Mouse (Mus musculus) kidney, embryonic 14.5 days (tissue): ENCODE results near the gene Wdr90. TPM values are rescaled to one million over a fixed set of nuclear protein-coding genes. Genes with fewer than 3 reads are reported as not detected.
"Not testable (repeated sequence)": the region's sequence is repeated elsewhere in the genome, so short reads cannot be mapped to it uniquely, and the experiment has no call there.

Experiments used
- ATAC-seq: fragments of 200-750 bp; cut with Nextera tagmentation; 2 replicates; pipeline ENCODE4 v1.8.0; 2017; ENCODE audit warnings: moderate number of reproducible peaks, mild to moderate bottlenecking, moderate TSS enrichment, moderate library complexity; ENCODE audit not compliant: low FRiP score, low TSS enrichment
- H3K27ac ChIP-seq: fragments of 300-500 bp; sonication (generic); 2 replicates; pipeline ENCODE4 v1.5.1; 2014; ENCODE audit warnings: low read depth, mild to moderate bottlenecking, low read length, moderate library complexity, mixed read lengths
- H3K27me3 ChIP-seq: fragments of 300-500 bp; sonication (generic); 2 replicates; pipeline ENCODE4 v1.6.1; 2014; ENCODE audit warnings: mild to moderate bottlenecking, low read length; ENCODE audit not compliant: control insufficient read depth, insufficient read depth
- H3K36me3 ChIP-seq: fragments of 300-500 bp; sonication (generic); 2 replicates; pipeline ENCODE4 v1.6.1; 2014; ENCODE audit warnings: low read length, mixed read lengths; ENCODE audit not compliant: control insufficient read depth, insufficient read depth
- H3K4me1 ChIP-seq: fragments of 300-500 bp; sonication (generic); 2 replicates; pipeline ENCODE4 v1.6.1; 2014; ENCODE audit warnings: low read length, mixed read lengths; ENCODE audit not compliant: control insufficient read depth, insufficient read depth
- H3K4me2 ChIP-seq: fragments of 300-500 bp; sonication (generic); replicated peaks from 2 replicates; pipeline ENCODE4 v1.6.1; 2014; ENCODE audit warnings: low read depth, mild to moderate bottlenecking, low read length
- H3K4me3 ChIP-seq: fragments of 300-500 bp; sonication (generic); 2 replicates; pipeline ENCODE4 v1.5.1; 2014; ENCODE audit warnings: mild to moderate bottlenecking, low read length
- H3K9ac ChIP-seq: fragments of 300-500 bp; sonication (generic); 2 replicates; pipeline ENCODE4 v1.6.1; 2014; ENCODE audit warnings: low read depth, mild to moderate bottlenecking, low read length, moderate library complexity
- H3K9me3 ChIP-seq: fragments of 300-500 bp; sonication (generic); 2 replicates; pipeline ENCODE4 v1.6.1; 2016; ENCODE audit warnings: low read length; ENCODE audit not compliant: control insufficient read depth
- WGBS: fragments of 180-500 bp; shearing (Covaris S2); extraction: QIAGEN DNeasy Blood & Tissue Kit; methylation state at CpG from one replicate; pipeline ENCODE4 v1.1.7; 2014; 5-methylcytosine and 5-hydroxymethylcytosine counted together
- polyA plus RNA-seq: library from polyadenylated mRNA; unstranded; fragments of >200 nt; fragmentation: Nextera tagmentation; extraction: Ambion mirVana; gene quantifications from 2 replicates; pipeline ENCODE4 v1.2.1, GENCODE M21; 2014

The Wdr90 gene
- polyA plus RNA-seq, 1 experiment from 2014 or later: 27.5 TPM

DNA sequence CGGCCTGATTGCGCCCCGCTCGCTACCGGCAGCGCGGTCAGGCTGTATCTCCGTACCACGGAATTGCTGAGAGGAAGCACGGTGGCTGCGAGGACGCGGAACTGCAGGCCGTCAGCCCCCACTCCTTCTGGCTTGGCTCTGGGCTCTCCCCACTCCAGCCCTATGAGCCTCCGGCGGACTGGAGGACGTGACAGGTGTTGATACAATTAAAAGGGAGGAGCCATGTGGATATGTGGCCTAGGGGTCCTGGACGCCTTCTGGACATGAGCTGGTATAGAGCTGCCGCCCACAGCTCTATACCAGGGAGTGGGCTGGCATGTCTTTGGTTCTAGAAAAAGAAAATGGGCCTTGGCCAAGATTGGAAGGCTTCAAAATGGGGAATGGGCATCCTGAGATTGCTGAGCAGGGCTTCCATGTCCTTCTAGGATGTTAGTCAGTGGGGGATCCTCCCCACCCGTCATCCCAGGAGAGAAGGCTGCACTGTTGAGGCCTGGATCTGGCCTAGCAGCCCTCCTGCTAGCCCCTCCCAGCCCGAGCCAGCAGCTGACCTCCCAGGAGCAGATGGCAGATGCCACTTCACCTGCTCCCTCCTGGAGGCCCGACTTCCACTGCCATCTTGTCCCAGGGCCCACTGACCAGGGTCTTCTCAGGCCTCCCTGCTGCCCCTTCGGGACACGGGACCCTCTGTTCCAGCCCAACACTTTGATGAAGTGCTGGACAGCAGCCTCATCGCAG, 51.5 kb downstream of the Wdr90 start:
- no peak overlapping the region for H3K27ac ChIP-seq
- no peaks in the 10 kb centered on the region for H3K9me3 ChIP-seq
- H3K9ac ChIP-seq: peak overlapping the region; percentile 63
- H3K36me3 ChIP-seq: no peaks in the 10 kb centered on the region
- peaks cover 27% of the 10 kb centered on the region for H3K27me3 ChIP-seq
- H3K4me3 ChIP-seq: peak overlapping the region; percentile 68
- H3K4me1 ChIP-seq: peaks cover 12% of the 10 kb centered on the region
- H3K4me2 ChIP-seq: peak overlapping the region; percentile 99
- 7% methylated on average over 25 of the region's 25 CpGs for WGBS
- peak; percentile 41; the same call in 1 of the 2 replicates for ATAC-seq

DNA sequence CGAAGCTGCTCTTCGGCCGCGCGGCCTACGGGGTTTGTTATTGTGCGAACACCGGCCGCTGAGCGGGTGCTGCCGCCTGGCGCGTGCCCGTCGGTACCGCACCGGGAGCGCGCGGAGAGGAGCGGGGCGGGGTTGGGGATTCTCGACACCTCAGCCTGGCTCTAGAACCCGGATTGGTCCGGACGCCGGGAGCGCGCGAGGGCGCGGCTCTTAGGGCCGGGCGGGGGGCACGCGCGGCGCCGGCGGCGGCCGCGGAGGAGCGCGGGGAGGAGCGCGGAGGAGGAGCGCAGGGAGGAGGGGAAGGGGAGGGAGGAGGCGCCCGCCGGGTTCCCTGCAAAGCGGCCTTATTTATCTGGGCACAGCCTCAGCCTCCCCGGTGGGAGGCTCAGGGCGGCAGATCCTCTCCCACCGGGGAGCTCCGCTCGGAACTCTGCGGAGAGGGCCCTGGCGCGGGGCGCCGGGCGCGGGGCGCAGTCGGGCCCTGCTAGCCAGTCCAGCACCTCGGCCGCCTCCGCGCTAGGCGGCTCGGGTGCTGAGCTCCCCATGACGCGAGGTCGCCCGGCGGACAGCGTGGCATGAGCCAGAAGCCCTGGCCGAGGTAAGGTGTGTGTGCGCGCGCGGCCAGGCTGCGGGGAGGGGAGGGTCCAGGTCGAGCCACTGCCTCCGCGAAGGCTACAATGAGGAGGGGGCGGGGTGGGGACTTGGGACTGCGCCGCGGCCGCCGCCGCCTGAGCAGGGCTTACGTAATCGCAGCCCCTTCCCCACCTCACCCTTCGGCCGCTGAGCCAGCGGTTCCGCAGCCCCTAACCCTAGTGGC, 52.3 kb downstream of the Wdr90 start, which contains the start of gene Fbxl16:
TSS of gene Fbxl16 (plus strand) at position 297 of the 817 bp plus-strand sequence.
- under 1% methylated on average over 89 of the region's 100 CpGs for WGBS
- ATAC-seq: peak; percentile 82
- no peaks in the 10 kb centered on the region for H3K36me3 ChIP-seq
- H3K4me1 ChIP-seq: peaks cover 12% of the 10 kb centered on the region
- H3K27me3 ChIP-seq: peaks cover 27% of the 10 kb centered on the region
- no peaks in the 10 kb centered on the region for H3K9me3 ChIP-seq
- peak within 1 kb of the TSS; percentile 68 for H3K4me3 ChIP-seq
- H3K9ac ChIP-seq: peak within 1 kb of the TSS; percentile 63
- H3K27ac ChIP-seq: no peak within 1 kb of the TSS
- peak within 1 kb of the TSS; percentile 99 for H3K4me2 ChIP-seq

- H3K27ac ChIP-seq: no peak overlapping the region
- H3K4me1 ChIP-seq: peaks cover 8% of the 10 kb centered on the region
- H3K4me3 ChIP-seq: no peak overlapping the region; the same call in 1 of the 2 replicates
- no peak for ATAC-seq
- 43% methylated on average over 5 of the region's 5 CpGs for WGBS
- H3K9me3 ChIP-seq: no peaks in the 10 kb centered on the region
- H3K27me3 ChIP-seq: peaks cover 27% of the 10 kb centered on the region
- H3K4me2 ChIP-seq: no peak overlapping the region
- no peak overlapping the region for H3K9ac ChIP-seq
- H3K36me3 ChIP-seq: no peaks in the 10 kb centered on the region
These were observed 53.3 kb downstream of the Wdr90 start for GRCm38 (mm10) chr17:25808028-25808427.

- not testable (repeated sequence) for H3K4me3 ChIP-seq, H3K36me3 ChIP-seq, H3K4me1 ChIP-seq, H3K9me3 ChIP-seq, ATAC-seq, H3K9ac ChIP-seq, H3K4me2 ChIP-seq, H3K27ac ChIP-seq
- peaks cover 27% of the 10 kb centered on the region for H3K27me3 ChIP-seq
- WGBS: 55% methylated on average over 2 of the region's 2 CpGs
These were observed 53.8 kb downstream of the Wdr90 start for GRCm38 (mm10) chr17:25807452-25807851.

DNA sequence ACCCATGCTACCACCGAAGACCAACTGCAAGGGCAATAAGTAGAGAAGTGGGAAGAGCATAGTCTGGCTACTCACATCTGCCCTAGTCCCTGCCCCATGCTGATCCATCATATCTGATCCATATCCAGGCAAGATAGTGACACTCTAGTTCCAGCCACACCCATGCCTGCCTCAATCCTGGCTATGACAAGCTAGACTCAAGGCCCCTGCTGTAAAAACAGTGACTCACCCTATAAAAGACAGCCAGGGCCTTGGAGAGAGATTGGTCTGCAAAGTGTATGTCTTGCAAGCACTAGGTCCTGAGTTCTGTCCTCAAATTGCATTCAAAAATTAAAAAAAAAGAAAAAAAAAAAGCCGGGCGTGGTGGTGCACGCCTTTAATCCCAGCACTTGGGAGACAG, 54.8 kb downstream of the Wdr90 start:
- Histone ChIP-seq H3K9me3 (no peaks in the 10 kb centered on the region), H3K27me3 (peaks cover 27% of the 10 kb centered on the region), H3K36me3 (no peaks in the 10 kb centered on the region), H3K4me3 (no peak overlapping the region), H3K27ac (no peak overlapping the region), H3K4me2 (no peak overlapping the region), H3K9ac (no peak overlapping the region), H3K4me1 (peaks cover 8% of the 10 kb centered on the region)
- no peak for ATAC-seq
- 79% methylated on average over 4 of the region's 4 CpGs for WGBS

DNA sequence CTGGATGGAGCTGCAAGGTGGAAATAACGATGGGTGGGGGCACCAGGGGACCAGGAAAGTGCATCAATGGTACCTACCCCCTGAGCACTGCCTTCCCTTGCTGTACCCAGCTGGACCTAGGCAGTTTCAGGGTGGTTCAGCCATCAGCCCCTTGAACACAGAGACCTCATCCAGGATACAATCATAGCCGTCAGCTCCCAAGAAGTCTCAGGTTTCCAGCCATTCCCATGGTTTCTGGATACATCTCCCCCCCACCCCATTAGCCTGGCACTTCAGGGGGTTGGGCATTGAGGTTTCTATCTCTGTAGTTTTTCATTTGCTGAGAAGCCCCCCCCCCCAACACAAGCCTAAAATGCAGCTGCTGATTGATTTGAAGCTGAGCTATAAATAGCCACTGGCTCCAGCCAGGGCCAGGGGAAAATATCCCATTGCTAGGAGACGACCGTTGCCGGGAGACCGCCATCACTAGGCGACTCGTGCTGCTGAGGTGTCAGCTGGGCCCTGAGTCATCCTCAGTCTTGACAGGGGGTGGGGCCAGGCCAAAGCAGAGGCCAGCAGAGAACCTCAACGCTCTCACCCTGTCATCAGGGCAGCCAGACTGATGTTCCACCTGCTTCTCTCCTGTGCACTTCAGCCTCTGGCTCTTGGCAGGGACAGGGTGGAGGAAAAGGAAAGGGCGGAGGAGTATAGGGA, 58.3 kb downstream of the Wdr90 start:
- no peaks in the 10 kb centered on the region for H3K4me1 ChIP-seq
- no peaks in the 10 kb centered on the region for H3K9me3 ChIP-seq
- H3K27me3 ChIP-seq: peaks cover 2% of the 10 kb centered on the region
- peak overlapping the region; percentile 40; the same call in 1 of the 2 replicates for H3K9ac ChIP-seq
- H3K36me3 ChIP-seq: no peaks in the 10 kb centered on the region
- no peak; the same call in 1 of the 2 replicates for ATAC-seq
- no peak overlapping the region for H3K4me3 ChIP-seq
- WGBS: 12% methylated on average over 10 of the region's 10 CpGs
- no peak overlapping the region for H3K27ac ChIP-seq
- H3K4me2 ChIP-seq: no peak overlapping the region

- no peaks in the 10 kb centered on the region for H3K36me3 ChIP-seq
- 9% methylated on average over 6 of the region's 6 CpGs for WGBS
- no peaks in the 10 kb centered on the region for H3K9me3 ChIP-seq
- no peak overlapping the region for H3K27ac ChIP-seq
- H3K4me1 ChIP-seq: peaks cover 4% of the 10 kb centered on the region
- no peak overlapping the region for H3K4me3 ChIP-seq
- no peak overlapping the region for H3K9ac ChIP-seq
- ATAC-seq: peak; percentile 43; the same call in 1 of the 2 replicates
- H3K4me2 ChIP-seq: no peak overlapping the region
- H3K27me3 ChIP-seq: no peaks in the 10 kb centered on the region; the same call in 1 of the 2 replicates
These were observed 60.3 kb downstream of the Wdr90 start for GRCm38 (mm10) chr17:25801029-25801428.

- under 1% methylated on average over 31 of the region's 35 CpGs for WGBS
These were observed 64.3 kb downstream of the Wdr90 start, which contains the start of gene Metrn for GRCm38 (mm10) chr17:25796951-25797369. TSS of gene Metrn (minus strand) at chr17:25797136.

More at GRCm38 (mm10) chr17:25796951-25797369, 64.3 kb downstream of the Wdr90 start, which contains the start of gene Metrn:
- ATAC-seq: peak; percentile 75
- peak within 1 kb of the TSS; percentile 78 for H3K9ac ChIP-seq
- no peaks in the 10 kb centered on the region for H3K27me3 ChIP-seq
- H3K4me3 ChIP-seq: peak within 1 kb of the TSS; percentile 85
- H3K27ac ChIP-seq: peak within 1 kb of the TSS; percentile 47; the same call in 1 of the 2 replicates
- H3K4me1 ChIP-seq: peaks cover 41% of the 10 kb centered on the region
- H3K9me3 ChIP-seq: no peaks in the 10 kb centered on the region
- peaks cover 6% of the 10 kb centered on the region for H3K36me3 ChIP-seq
- peak within 1 kb of the TSS; percentile 99 for H3K4me2 ChIP-seq
